Mouse (Mus musculus): ENCODE measurements around the gene Madd. TPM values are rescaled to one million over a fixed set of nuclear protein-coding genes. Genes with fewer than 3 reads are reported as not detected.

Madd gene
- polyA plus RNA-seq, 1 experiment from 2014 or later = 27.0 TPM

GRCm38 (mm10) chr2:91175490-91175889 is 8.1 kb downstream of the Madd start:
- DNase-seq (ENCODE audit: low spot score) = no peak

GRCm38 (mm10) chr2:91169587-91170322 is 13.9 kb downstream of the Madd start:
- DNase-seq (ENCODE audit: low spot score) = no peak

GRCm38 (mm10) chr2:91167629-91168028 is 16.0 kb downstream of the Madd start:
- DNase-seq (ENCODE audit: low spot score) = no peak

GRCm38 (mm10) chr2:91164991-91165390 is 18.6 kb downstream of the Madd start:
- DNase-seq (ENCODE audit: low spot score) = no peak

- DNase-seq (ENCODE audit: low spot score) = no peak
Observed at GRCm38 (mm10) chr2:91163532-91163931, 20.1 kb downstream of the Madd start.

- DNase-seq (ENCODE audit: low spot score) = no peak
Observed at GRCm38 (mm10) chr2:91162952-91163351, 20.7 kb downstream of the Madd start.

- DNase-seq (ENCODE audit: low spot score) = no peak
Observed at GRCm38 (mm10) chr2:91160591-91160990, 23.0 kb downstream of the Madd start.

- DNase-seq (ENCODE audit: low spot score) = no peak
Observed at GRCm38 (mm10) chr2:91157002-91157752, 26.5 kb downstream of the Madd start.

- no peak for DNase-seq (ENCODE audit: low spot score)
Observed at GRCm38 (mm10) chr2:91154091-91154490, 29.5 kb downstream of the Madd start.

GRCm38 (mm10) chr2:91152885-91153377 is 30.7 kb downstream of the Madd start:
- DNase-seq (ENCODE audit: low spot score) = no peak

- no peak for DNase-seq (ENCODE audit: low spot score)
Observed at GRCm38 (mm10) chr2:91151331-91151730, 32.3 kb downstream of the Madd start.

GRCm38 (mm10) chr2:91148101-91148500 is 35.5 kb downstream of the Madd start:
- no peak for DNase-seq (ENCODE audit: low spot score)

GRCm38 (mm10) chr2:91143401-91143800 is 40.2 kb downstream of the Madd start:
- no peak for DNase-seq (ENCODE audit: low spot score)

- DNase-seq (ENCODE audit: low spot score) = no peak
Observed at GRCm38 (mm10) chr2:91142920-91143319, 40.7 kb downstream of the Madd start.

- no peak for DNase-seq (ENCODE audit: low spot score)
Observed at GRCm38 (mm10) chr2:91139764-91140163, 43.9 kb downstream of the Madd start.

- DNase-seq (ENCODE audit: low spot score) = no peak
Observed at GRCm38 (mm10) chr2:91139311-91139710, 44.3 kb downstream of the Madd start.

- DNase-seq (ENCODE audit: low spot score) = no peak
Observed at GRCm38 (mm10) chr2:91137481-91137880, 46.2 kb downstream of the Madd start.

GRCm38 (mm10) chr2:91136513-91137412 is 46.9 kb downstream of the Madd start:
- DNase-seq (ENCODE audit: low spot score) = no peak

- DNase-seq (ENCODE audit: low spot score) = no peak
Observed at GRCm38 (mm10) chr2:91132035-91132434, 51.6 kb downstream of the Madd start.

- DNase-seq (ENCODE audit: low spot score) = no peak
Observed at GRCm38 (mm10) chr2:91131251-91131650, 52.4 kb downstream of the Madd start.

- no peak for DNase-seq (ENCODE audit: low spot score)
Observed at GRCm38 (mm10) chr2:91130126-91130525, 53.5 kb downstream of the Madd start.

- DNase-seq (ENCODE audit: low spot score) = no peak
Observed at GRCm38 (mm10) chr2:91128761-91129160, 54.9 kb downstream of the Madd start.
